Mouse (Mus musculus): ENCODE data around the gene Mrfap1.

Mrfap1 gene

GRCm38 (mm10) chr5:36796296-36797014 is at the start of gene Mrfap1:
Gene Mrfap1 (minus strand): TSS chr5:36796772.
- DNase-seq (ENCODE audit: low spot score) = peak; percentile 88

GRCm38 (mm10) chr5:36844490-36844889 is 47.9 kb upstream of the Mrfap1 start:
- DNase-seq (ENCODE audit: low spot score) = peak; percentile 51

GRCm38 (mm10) chr5:36841701-36842100 is 45.1 kb upstream of the Mrfap1 start:
- no peak for DNase-seq (ENCODE audit: low spot score)

GRCm38 (mm10) chr5:36840092-36840491 is 43.5 kb upstream of the Mrfap1 start:
- DNase-seq (ENCODE audit: low spot score) = no peak

- DNase-seq (ENCODE audit: low spot score) = no peak
Observed at GRCm38 (mm10) chr5:36839602-36840001, 43.0 kb upstream of the Mrfap1 start.

- no peak for DNase-seq (ENCODE audit: low spot score)
Observed at GRCm38 (mm10) chr5:36839032-36839431, 42.5 kb upstream of the Mrfap1 start.

- DNase-seq (ENCODE audit: low spot score) = peak; percentile 69
Observed at GRCm38 (mm10) chr5:36835933-36836332, 39.4 kb upstream of the Mrfap1 start.

GRCm38 (mm10) chr5:36831272-36831671 is 34.7 kb upstream of the Mrfap1 start:
- peak; percentile 54 for DNase-seq (ENCODE audit: low spot score)

GRCm38 (mm10) chr5:36829913-36830879 is 33.6 kb upstream of the Mrfap1 start, which contains the start of gene Man2b2:
Gene Man2b2 (minus strand): TSS chr5:36830653.
- DNase-seq (ENCODE audit: low spot score) = peak; percentile 87

- no peak for DNase-seq (ENCODE audit: low spot score)
Observed at GRCm38 (mm10) chr5:36829098-36829497, 32.5 kb upstream of the Mrfap1 start.

- DNase-seq (ENCODE audit: low spot score) = no peak
Observed at GRCm38 (mm10) chr5:36822907-36823306, 26.3 kb upstream of the Mrfap1 start.

GRCm38 (mm10) chr5:36820142-36820541 is 23.6 kb upstream of the Mrfap1 start:
- no peak for DNase-seq (ENCODE audit: low spot score)

GRCm38 (mm10) chr5:36819742-36820141 is 23.2 kb upstream of the Mrfap1 start:
- DNase-seq (ENCODE audit: low spot score) = no peak

GRCm38 (mm10) chr5:36817738-36818137 is 21.2 kb upstream of the Mrfap1 start:
- DNase-seq (ENCODE audit: low spot score) = no peak

- no peak for DNase-seq (ENCODE audit: low spot score)
Observed at GRCm38 (mm10) chr5:36814554-36814953, 18.0 kb upstream of the Mrfap1 start.

- DNase-seq (ENCODE audit: low spot score) = no peak
Observed at GRCm38 (mm10) chr5:36811413-36811812, 14.8 kb upstream of the Mrfap1 start.

GRCm38 (mm10) chr5:36810634-36811033 is 14.1 kb upstream of the Mrfap1 start:
- no peak for DNase-seq (ENCODE audit: low spot score)

- DNase-seq (ENCODE audit: low spot score) = no peak
Observed at GRCm38 (mm10) chr5:36809123-36809522, 12.6 kb upstream of the Mrfap1 start.

- DNase-seq (ENCODE audit: low spot score) = no peak
Observed at GRCm38 (mm10) chr5:36807106-36807505, 10.5 kb upstream of the Mrfap1 start.

- no peak for DNase-seq (ENCODE audit: low spot score)
Observed at GRCm38 (mm10) chr5:36797291-36797690, 719 bp upstream of the Mrfap1 start.

- peak; percentile 36 for DNase-seq (ENCODE audit: low spot score)
Observed at GRCm38 (mm10) chr5:36795647-36796295, 801 bp downstream of the Mrfap1 start.

GRCm38 (mm10) chr5:36791861-36792260 is 4.7 kb downstream of the Mrfap1 start:
- DNase-seq (ENCODE audit: low spot score) = no peak

All from left cerebral cortex, adult 11 months (tissue).